Mouse (Mus musculus): ENCODE measurements around the gene Vps51. TPM values are rescaled to one million over a fixed set of nuclear protein-coding genes. Genes with fewer than 3 reads are reported as not detected.
A peak's percentile ranks its signal among the peaks of the same experiment; 100 is the strongest.

The Vps51 gene
- polyA plus RNA-seq, 1 experiment: 49.1 TPM

DNA sequence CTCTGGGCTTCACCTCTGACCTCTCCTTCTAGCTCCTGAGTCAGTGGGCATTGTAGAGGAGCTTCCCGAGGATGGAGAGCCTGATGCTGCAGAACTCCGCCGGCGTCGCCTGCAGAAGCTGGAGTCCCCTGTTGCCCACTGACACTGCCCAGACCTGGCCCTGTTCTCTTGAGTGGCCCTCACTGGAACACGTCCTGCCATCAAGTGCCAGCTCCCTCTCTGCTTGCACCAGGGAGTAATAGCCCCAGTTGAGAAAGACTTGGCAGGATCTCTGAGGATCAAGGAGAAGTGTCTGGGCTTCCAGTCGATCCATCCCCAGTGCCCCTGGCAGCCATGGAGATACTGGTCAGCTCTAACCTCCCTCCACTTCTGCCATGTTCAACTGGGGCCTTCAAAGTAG is 24.5 kb downstream of the Vps51 start:
- H3ac ChIP-seq (ENCODE audit: control insufficient read depth, insufficient read length): no peak overlapping the region
- H3K27me3 ChIP-seq (ENCODE audit: control insufficient read depth, insufficient read depth, insufficient read length): no peaks in the 10 kb centered on the region
- H3K4me2 ChIP-seq (ENCODE audit: low read depth): no peak overlapping the region
- H3K4me3 ChIP-seq: no peak overlapping the region
- TF ChIP-seq MAX (IDR thresholded peaks at IDR 0.05; ENCODE audit: low read depth) (no peak), POLR2A (IDR thresholded peaks at IDR 0.05; ENCODE audit: insufficient read length, low read depth) (peak; percentile 28), TCF12 (IDR thresholded peaks at IDR 0.05; ENCODE audit: insufficient read depth, poor library complexity, severe bottlenecking) (no peak), USF1 (IDR thresholded peaks at IDR 0.05; ENCODE audit: low read depth) (no peak), MYOG (IDR thresholded peaks at IDR 0.05; ENCODE audit: control insufficient read depth in 1 of 3, insufficient read depth in 1 of 3, insufficient read length in 2 of 3, low read depth in 2 of 3) (no peak), POLR2AphosphoS2 (IDR thresholded peaks at IDR 0.05; ENCODE audit: insufficient read length, low read depth) (no peak), REST (IDR thresholded peaks at IDR 0.05; ENCODE audit: insufficient read depth, insufficient read length) (no peak)
- peaks cover 45% of the 10 kb centered on the region for H3K79me2 ChIP-seq (ENCODE audit: control insufficient read depth, insufficient read depth)
- H3K36me3 ChIP-seq (ENCODE audit: control insufficient read depth, insufficient read depth): peaks cover 34% of the 10 kb centered on the region

DNA sequence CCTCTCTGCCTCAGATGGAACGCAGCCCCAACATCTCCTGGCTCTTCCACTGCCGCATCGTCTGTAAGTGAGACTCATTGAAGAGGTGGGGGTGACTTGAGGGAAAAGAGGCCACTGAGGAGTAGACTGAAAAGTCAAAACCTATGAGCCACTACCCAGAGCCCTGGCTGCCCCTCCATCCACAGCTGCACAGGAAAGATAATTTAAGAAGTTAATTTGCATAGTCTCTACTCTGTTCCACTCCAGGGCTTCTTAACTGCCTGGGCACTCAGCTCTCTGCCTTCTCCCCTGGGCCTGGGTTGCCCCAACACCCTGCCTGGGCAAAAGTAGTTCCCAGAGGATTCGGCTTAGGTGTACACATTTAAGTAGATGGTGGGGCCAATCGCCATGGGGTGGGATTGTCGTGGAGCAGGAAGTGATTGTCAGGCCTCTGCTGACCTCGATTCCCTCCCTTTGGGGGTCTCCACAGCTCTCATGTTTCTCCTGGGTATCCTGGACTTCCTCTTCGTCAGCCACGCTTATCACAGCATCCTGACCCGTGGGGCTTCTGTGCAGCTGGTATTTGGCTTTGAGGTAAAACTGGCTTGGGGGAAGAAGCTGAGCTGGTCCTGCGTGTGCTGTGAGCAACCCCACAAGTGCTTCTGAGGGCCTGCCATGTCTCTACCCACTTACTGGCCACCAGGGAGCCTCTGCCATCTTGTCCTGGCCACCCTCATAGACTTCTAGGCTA is 28.2 kb downstream of the Vps51 start:
- Histone ChIP-seq H3ac (ENCODE audit: control insufficient read depth, insufficient read length) (no peak overlapping the region), H3K4me3 (peak overlapping the region; percentile 94), H3K36me3 (ENCODE audit: control insufficient read depth, insufficient read depth) (peaks cover 23% of the 10 kb centered on the region), H3K27me3 (ENCODE audit: control insufficient read depth, insufficient read depth, insufficient read length) (no peaks in the 10 kb centered on the region), H3K4me2 (ENCODE audit: low read depth) (no peak overlapping the region), H3K79me2 (ENCODE audit: control insufficient read depth, insufficient read depth) (peaks cover 16% of the 10 kb centered on the region)
- TF ChIP-seq TCF3 (IDR thresholded peaks at IDR 0.05; ENCODE audit: insufficient read length, low read depth) (no peak), POLR2AphosphoS2 (IDR thresholded peaks at IDR 0.05; ENCODE audit: insufficient read length, low read depth) (no peak), REST (IDR thresholded peaks at IDR 0.05; ENCODE audit: insufficient read depth, insufficient read length) (no peak), POLR2A (IDR thresholded peaks at IDR 0.05; ENCODE audit: insufficient read length, low read depth) (peak; percentile 8), CEBPB (IDR thresholded peaks at IDR 0.05; ENCODE audit: insufficient read depth, poor library complexity, severe bottlenecking) (no peak)

- Histone ChIP-seq H3K36me3 (ENCODE audit: control insufficient read depth, insufficient read depth) (peaks cover 17% of the 10 kb centered on the region), H3K4me3 (peak overlapping the region; percentile 94), H3K4me2 (ENCODE audit: low read depth) (peak overlapping the region; percentile 95), H3ac (ENCODE audit: control insufficient read depth, insufficient read length) (peak overlapping the region; percentile 46), H3K79me2 (ENCODE audit: control insufficient read depth, insufficient read depth) (peaks cover 16% of the 10 kb centered on the region), H3K27me3 (ENCODE audit: control insufficient read depth, insufficient read depth, insufficient read length) (no peaks in the 10 kb centered on the region)
- TF ChIP-seq TCF12 (IDR thresholded peaks at IDR 0.05; ENCODE audit: insufficient read depth, poor library complexity, severe bottlenecking) (no peak), POLR2AphosphoS2 (IDR thresholded peaks at IDR 0.05; ENCODE audit: insufficient read length, low read depth) (peak; percentile 39)
These were observed 29.2 kb downstream of the Vps51 start for GRCm38 (mm10) chr19:6047899-6048166.

- TF ChIP-seq MYOD1 (IDR thresholded peaks at IDR 0.05; ENCODE audit: control insufficient read depth in 1 of 3, insufficient read length in 2 of 3, low read depth in 2 of 3): peak in 2 of 3 experiments; percentile 41 to 73
- TF ChIP-seq MAX (IDR thresholded peaks at IDR 0.05; ENCODE audit: low read depth): no peak
- no peak for TF ChIP-seq CEBPB (IDR thresholded peaks at IDR 0.05; ENCODE audit: insufficient read depth, poor library complexity, severe bottlenecking)
- TF ChIP-seq POLR2AphosphoS2 (IDR thresholded peaks at IDR 0.05; ENCODE audit: insufficient read length, low read depth): peak; percentile 81
- peak in 2 of 3 experiments; percentile 48 to 73 for TF ChIP-seq MYOG (IDR thresholded peaks at IDR 0.05; ENCODE audit: control insufficient read depth in 1 of 3, insufficient read depth in 1 of 3, insufficient read length in 2 of 3, low read depth in 2 of 3)
- Histone ChIP-seq H3ac (ENCODE audit: control insufficient read depth, insufficient read length) (peak overlapping the region; percentile 46), H3K4me2 (ENCODE audit: low read depth) (peak overlapping the region; percentile 95), H3K4me3 (peak overlapping the region; percentile 94), H3K36me3 (ENCODE audit: control insufficient read depth, insufficient read depth) (peaks cover 14% of the 10 kb centered on the region), H3K27me3 (ENCODE audit: control insufficient read depth, insufficient read depth, insufficient read length) (no peaks in the 10 kb centered on the region), H3K79me2 (ENCODE audit: control insufficient read depth, insufficient read depth) (peaks cover 16% of the 10 kb centered on the region)
These were observed 29.7 kb downstream of the Vps51 start for GRCm38 (mm10) chr19:6047154-6047898.

DNA sequence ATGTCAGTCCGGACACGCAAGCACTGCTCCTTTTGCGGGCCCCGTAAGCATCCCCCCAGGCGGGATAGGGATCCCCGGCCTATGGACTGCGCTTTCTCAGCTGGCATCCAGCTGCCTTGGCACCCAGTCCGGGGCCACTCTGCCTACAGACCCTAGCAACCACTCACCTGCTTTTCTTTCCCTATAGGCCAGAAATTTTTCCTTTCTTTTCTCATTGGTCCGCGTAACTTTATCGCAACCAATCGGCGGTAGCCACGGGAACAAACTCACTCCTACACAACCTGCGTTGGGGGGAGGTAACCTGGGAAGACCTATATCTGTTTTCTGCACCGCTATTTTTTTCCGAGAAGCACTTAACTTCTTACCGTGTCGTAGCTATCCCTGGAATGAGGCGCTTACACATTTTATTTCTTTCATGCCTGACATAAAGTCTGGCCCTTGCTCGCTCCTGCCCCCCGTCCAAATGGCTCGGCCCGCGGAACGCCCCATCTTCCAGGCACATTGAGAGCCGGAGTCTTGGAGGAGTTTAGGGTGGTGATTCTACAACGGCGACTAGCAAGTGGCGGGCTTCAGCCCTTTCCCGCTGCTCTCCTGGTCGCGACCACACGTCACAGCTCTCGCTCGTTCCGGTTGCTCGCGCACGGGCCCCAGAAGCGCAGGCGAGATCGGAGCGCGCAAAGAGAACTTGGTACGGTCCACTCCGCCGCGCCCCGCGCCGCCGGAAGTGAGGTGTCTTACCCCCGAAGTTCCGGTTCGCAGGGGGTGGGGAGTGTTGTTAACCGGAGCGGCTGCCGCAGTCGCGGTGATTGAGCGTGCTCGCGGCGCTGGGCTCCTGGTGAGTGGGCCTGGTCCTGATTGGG is 30.5 kb downstream of the Vps51 start, which contains the start of gene Syvn1:
Syvn1 (plus strand) TSS at position 283 of the 860 bp plus-strand sequence.
- no peak for TF ChIP-seq SRF (IDR thresholded peaks at IDR 0.05; ENCODE audit: control insufficient read depth, insufficient read length, low read depth)
- TF ChIP-seq POLR2A (IDR thresholded peaks at IDR 0.05; ENCODE audit: insufficient read length, low read depth): peak; percentile 93
- no peak for TF ChIP-seq REST (IDR thresholded peaks at IDR 0.05; ENCODE audit: insufficient read depth, insufficient read length)
- TF ChIP-seq MYOD1 (IDR thresholded peaks at IDR 0.05; ENCODE audit: control insufficient read depth in 1 of 3, insufficient read length in 2 of 3, low read depth in 2 of 3): peak in 1 of 3 experiments; percentile 11
- TF ChIP-seq MYOG (IDR thresholded peaks at IDR 0.05; ENCODE audit: control insufficient read depth in 1 of 3, insufficient read depth in 1 of 3, insufficient read length in 2 of 3, low read depth in 2 of 3): peak in 1 of 3 experiments; percentile 33
- no peak for TF ChIP-seq TCF3 (IDR thresholded peaks at IDR 0.05; ENCODE audit: insufficient read length, low read depth)
- TF ChIP-seq E2F4 (IDR thresholded peaks at IDR 0.05; ENCODE audit: insufficient read depth): peak; percentile 3
- TF ChIP-seq POLR2AphosphoS2 (IDR thresholded peaks at IDR 0.05; ENCODE audit: insufficient read length, low read depth): peak; percentile 79
- Histone ChIP-seq H3ac (ENCODE audit: control insufficient read depth, insufficient read length) (peak within 1 kb of the TSS; percentile 46), H3K79me2 (ENCODE audit: control insufficient read depth, insufficient read depth) (peaks cover 16% of the 10 kb centered on the region), H3K27me3 (ENCODE audit: control insufficient read depth, insufficient read depth, insufficient read length) (no peaks in the 10 kb centered on the region), H3K4me3 (peak within 1 kb of the TSS; percentile 94), H3K4me2 (ENCODE audit: low read depth) (peak within 1 kb of the TSS; percentile 95), H3K36me3 (ENCODE audit: control insufficient read depth, insufficient read depth) (peaks cover 13% of the 10 kb centered on the region)
